Mouse (Mus musculus) embryonic facial prominence, embryonic 12.5 days (tissue): ENCODE measurements around the gene March6. TPM values are rescaled to one million over a fixed set of nuclear protein-coding genes. Genes with fewer than 3 reads are reported as not detected.

Source experiments
- ATAC-seq: fragments of 200-750 bp; cut with Nextera tagmentation; 2 replicates; pipeline ENCODE4 v1.8.0; 2017; ENCODE audit not compliant: insufficient number of reproducible peaks, insufficient read depth, low FRiP score, low TSS enrichment
- H3K27ac ChIP-seq: fragments of 300-500 bp; sonication (generic); 2 replicates; pipeline ENCODE4 v1.5.1; 2016; ENCODE audit warnings: mild to moderate bottlenecking
- H3K27me3 ChIP-seq: fragments of 300-500 bp; sonication (generic); 2 replicates; pipeline ENCODE4 v1.6.1; 2016; ENCODE audit warnings: mild to moderate bottlenecking, moderate library complexity
- H3K36me3 ChIP-seq: fragments of 300-500 bp; sonication (generic); 2 replicates; pipeline ENCODE4 v1.6.1; 2016; ENCODE audit warnings: mild to moderate bottlenecking
- H3K4me1 ChIP-seq: fragments of 300-500 bp; sonication (generic); 2 replicates; pipeline ENCODE4 v1.6.1; 2016
- H3K4me2 ChIP-seq: fragments of 300-500 bp; sonication (generic); replicated peaks from 2 replicates; pipeline ENCODE4 v1.6.1; 2016; ENCODE audit warnings: mild to moderate bottlenecking, moderate library complexity
- H3K4me3 ChIP-seq: fragments of 300-500 bp; sonication (generic); 2 replicates; pipeline ENCODE4 v1.5.1; 2016; ENCODE audit warnings: mild to moderate bottlenecking
- H3K9ac ChIP-seq: fragments of 300-500 bp; sonication (generic); 2 replicates; pipeline ENCODE4 v1.6.1; 2016; ENCODE audit warnings: mild to moderate bottlenecking, moderate library complexity
- H3K9me3 ChIP-seq: fragments of 300-500 bp; sonication (generic); 2 replicates; pipeline ENCODE4 v1.6.1; 2016; ENCODE audit warnings: mild to moderate bottlenecking, moderate library complexity
- WGBS: fragments of 180-500 bp; shearing (Covaris S2); methylation state at CpG from one replicate; pipeline ENCODE4 v1.1.7; 2016; 5-methylcytosine and 5-hydroxymethylcytosine counted together
- polyA plus RNA-seq: library from polyadenylated mRNA; unstranded; fragments of >200 nt; fragmentation: Nextera tagmentation; extraction: Ambion mirVana; gene quantifications from 2 replicates; pipeline ENCODE4 v1.2.1, GENCODE M21; 2016

Gene March6
- polyA plus RNA-seq, 1 experiment from 2014 or later, result 44.6 TPM

DNA sequence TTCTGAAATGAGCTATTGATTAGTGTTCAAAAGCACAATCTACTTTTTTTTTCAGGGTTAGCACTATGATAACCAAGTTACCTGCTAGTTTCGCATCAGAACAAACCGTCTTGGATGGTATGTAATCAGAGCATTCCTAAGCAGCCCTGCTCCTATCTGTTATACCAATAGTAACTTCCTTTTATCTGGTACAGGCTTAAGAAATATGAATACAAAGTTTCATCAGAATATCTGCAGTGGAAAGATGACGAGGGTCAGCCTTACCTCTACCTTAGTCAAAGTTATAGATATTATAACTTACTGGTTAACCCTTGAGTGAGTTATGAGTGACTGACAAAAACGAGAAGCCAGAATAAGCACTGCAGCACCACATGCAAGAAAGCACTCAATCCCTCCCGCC, 64.6 kb downstream of the March6 start:
- Histone ChIP-seq H3K4me1 (no peaks in the 10 kb centered on the region), H3K27me3 (no peaks in the 10 kb centered on the region), H3K36me3 (peaks cover 73% of the 10 kb centered on the region), H3K4me3 (no peak overlapping the region), H3K9me3 (no peaks in the 10 kb centered on the region), H3K9ac (no peak overlapping the region), H3K4me2 (no peak overlapping the region), H3K27ac (no peak overlapping the region)
- no peak for ATAC-seq
- 94% methylated on average over 5 of the region's 5 CpGs for WGBS

DNA sequence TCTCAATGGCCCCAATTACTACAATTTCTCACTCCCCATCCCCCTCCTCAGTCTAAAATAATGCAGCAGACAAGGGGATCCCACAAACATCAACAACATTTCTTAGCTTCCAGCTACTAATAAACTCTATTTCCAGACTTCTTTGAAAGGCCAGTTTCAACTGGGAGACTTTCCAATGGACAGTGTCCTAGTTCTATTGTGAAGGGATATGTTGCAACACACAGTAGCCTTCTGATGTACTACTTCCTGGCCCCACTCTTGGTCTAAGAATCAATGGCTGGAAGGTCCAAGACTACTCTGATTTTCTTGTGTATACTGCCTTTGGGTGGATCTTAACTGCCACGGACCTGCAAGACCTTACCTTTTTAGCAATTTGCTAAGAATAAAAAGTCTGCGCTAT, 65.0 kb downstream of the March6 start:
- no peak for ATAC-seq
- Histone ChIP-seq H3K36me3 (peaks cover 78% of the 10 kb centered on the region), H3K27me3 (no peaks in the 10 kb centered on the region), H3K9ac (no peak overlapping the region), H3K4me2 (no peak overlapping the region), H3K27ac (no peak overlapping the region), H3K9me3 (no peaks in the 10 kb centered on the region), H3K4me3 (no peak overlapping the region), H3K4me1 (no peaks in the 10 kb centered on the region)
- WGBS, result 94% methylated on average over 2 of the region's 2 CpGs

DNA sequence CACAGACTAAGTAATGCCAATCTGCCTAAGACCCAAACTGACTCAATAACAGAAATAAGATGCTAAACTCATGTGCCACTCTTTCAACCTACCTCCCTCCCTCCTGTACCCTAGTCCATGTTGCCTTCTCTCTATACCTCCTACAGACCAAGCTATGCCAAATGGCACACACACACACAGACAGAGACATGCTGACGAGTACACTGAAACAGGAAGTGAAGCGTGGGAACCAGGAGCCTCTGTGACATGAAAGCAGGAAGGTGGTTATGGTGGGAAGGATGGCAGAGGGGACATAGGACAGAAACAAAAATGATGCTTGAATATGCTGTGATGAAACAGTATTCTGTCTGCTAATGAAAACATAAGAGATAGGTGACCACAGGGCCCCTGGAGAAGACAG, 70.3 kb downstream of the March6 start:
- Histone ChIP-seq H3K36me3 (peaks cover 68% of the 10 kb centered on the region), H3K4me2 (no peak overlapping the region)
- 83% methylated on average over 2 of the region's 2 CpGs for WGBS

DNA sequence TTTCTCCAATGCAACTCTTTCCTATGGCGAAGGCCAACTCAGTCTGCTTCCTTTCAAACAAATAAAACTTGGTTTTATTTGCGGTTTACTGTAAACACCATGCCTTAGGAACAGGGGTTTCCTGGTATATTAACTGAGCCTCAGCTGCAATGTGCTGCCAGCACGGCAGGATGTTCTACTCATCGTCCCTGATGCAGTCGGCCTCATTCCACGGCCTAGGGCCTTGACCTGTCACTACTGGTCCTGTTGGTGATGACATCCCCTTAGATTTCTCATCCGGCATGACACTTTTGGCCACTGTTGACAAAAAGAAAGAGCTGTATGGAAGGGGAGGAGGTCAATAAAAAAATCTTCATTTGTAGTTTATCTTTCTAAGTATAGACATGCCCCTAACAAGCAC, 72.8 kb downstream of the March6 start:
- Histone ChIP-seq H3K4me2 (no peak overlapping the region), H3K9me3 (no peaks in the 10 kb centered on the region), H3K36me3 (peaks cover 46% of the 10 kb centered on the region), H3K27ac (no peak overlapping the region), H3K4me3 (no peak overlapping the region), H3K4me1 (no peaks in the 10 kb centered on the region), H3K9ac (no peak overlapping the region), H3K27me3 (no peaks in the 10 kb centered on the region)
- no peak for ATAC-seq
- 86% methylated on average over 7 of the region's 7 CpGs for WGBS

More for the DNA sequence above, 70.3 kb downstream of the March6 start:
- Histone ChIP-seq H3K9me3 (no peaks in the 10 kb centered on the region), H3K4me1 (no peaks in the 10 kb centered on the region), H3K27me3 (no peaks in the 10 kb centered on the region), H3K4me3 (no peak overlapping the region), H3K27ac (no peak overlapping the region), H3K9ac (no peak overlapping the region)
- no peak for ATAC-seq

DNA sequence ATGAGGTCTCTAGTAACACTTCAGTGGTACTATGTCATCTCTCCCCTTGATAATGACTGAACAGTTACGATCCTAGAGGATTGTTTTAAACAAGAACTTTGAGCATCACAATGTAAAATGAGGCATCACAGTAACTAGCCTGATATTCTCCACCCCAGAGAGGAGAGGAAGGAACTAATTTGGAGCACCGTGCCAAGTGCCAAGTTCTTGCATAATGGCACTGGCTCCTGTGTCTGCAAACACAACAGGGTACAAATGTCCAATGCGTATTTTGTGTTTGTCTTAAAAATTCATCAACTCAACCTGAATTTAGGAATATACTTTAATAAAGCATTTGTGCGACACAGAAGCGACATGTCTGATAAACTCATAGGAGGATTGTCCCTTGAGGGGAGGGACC, 74.5 kb downstream of the March6 start:
- no peaks in the 10 kb centered on the region for H3K9me3 ChIP-seq
- peaks cover 29% of the 10 kb centered on the region for H3K36me3 ChIP-seq
- ATAC-seq, result no peak
- H3K4me1 ChIP-seq, result peaks cover 5% of the 10 kb centered on the region; the same call in 1 of the 2 replicates
- no peak overlapping the region for H3K4me2 ChIP-seq
- H3K9ac ChIP-seq, result no peak overlapping the region
- no peak overlapping the region for H3K27ac ChIP-seq
- H3K27me3 ChIP-seq, result no peaks in the 10 kb centered on the region
- no peak overlapping the region for H3K4me3 ChIP-seq
- WGBS, result 90% methylated on average over 5 of the region's 5 CpGs

DNA sequence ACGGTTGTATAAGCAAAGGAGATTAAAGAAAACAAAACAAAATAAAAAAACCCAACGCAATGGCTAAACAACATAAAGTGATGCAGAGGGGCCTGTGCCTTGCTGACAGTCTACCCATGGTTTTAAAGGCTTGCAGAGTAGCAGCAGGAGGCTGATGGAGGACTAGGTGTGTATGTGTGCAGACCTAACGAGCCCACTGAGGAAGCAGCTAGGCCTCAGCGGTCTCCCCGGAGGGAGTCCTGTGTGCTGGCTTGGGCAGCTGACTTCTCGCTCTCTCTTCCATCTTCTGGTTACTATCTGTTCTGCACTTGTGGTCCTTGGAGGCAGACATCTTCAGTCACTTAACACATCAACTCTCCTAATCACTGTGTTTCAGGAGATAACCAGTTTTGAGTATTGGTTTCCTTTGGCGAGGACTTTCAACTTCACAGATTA, 76.0 kb downstream of the March6 start:
- Histone ChIP-seq H3K36me3 (peaks cover 19% of the 10 kb centered on the region), H3K4me1 (peaks cover 10% of the 10 kb centered on the region; the same call in 1 of the 2 replicates), H3K9ac (no peak overlapping the region), H3K9me3 (no peaks in the 10 kb centered on the region), H3K4me3 (no peak overlapping the region), H3K27me3 (no peaks in the 10 kb centered on the region), H3K27ac (no peak overlapping the region), H3K4me2 (no peak overlapping the region)
- no peak for ATAC-seq
- WGBS, result 78% methylated on average over 7 of the region's 7 CpGs

DNA sequence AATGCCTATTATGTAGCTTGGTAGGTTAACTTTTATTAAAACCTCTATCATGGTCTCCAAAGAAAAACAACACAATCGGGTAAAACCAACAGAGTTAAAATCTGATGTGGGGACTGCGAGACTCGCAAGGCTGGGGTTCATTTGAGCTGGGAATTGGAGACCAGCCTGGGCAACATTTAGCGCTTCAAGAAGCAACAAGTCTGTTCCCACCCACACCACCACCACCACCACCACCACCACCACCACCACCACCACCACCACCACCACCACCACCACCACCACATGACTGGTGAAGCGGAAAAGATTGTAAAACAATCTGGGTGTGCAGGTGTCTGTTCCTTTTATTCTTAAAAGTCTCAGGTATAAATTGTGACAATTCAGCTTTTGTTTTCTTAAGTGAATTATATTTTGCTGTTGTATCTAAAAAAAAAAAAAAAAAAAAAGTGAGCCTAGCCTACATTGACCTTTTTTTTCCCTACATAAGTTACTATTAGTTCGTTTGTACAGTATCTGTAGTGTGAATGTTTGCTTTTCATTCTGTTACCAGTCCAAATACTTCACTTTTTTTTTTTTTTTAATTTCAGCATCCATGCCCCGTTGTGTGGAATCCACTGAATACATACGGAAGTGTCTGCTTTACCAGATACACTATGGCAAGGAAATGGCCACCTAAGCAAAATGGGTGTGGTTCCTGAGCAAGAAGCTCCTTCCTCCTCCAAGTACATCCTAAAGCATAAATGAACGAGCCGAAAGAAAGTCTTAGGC, 76.6 kb downstream of the March6 start:
- 50% methylated on average over 10 of the region's 10 CpGs for WGBS
- peak overlapping the region; percentile 59 for H3K4me3 ChIP-seq
- H3K27me3 ChIP-seq, result no peaks in the 10 kb centered on the region
- H3K27ac ChIP-seq, result no peak overlapping the region
- H3K4me1 ChIP-seq, result peaks cover 10% of the 10 kb centered on the region; the same call in 1 of the 2 replicates
- H3K9me3 ChIP-seq, result no peaks in the 10 kb centered on the region
- peak overlapping the region; percentile 70 for H3K4me2 ChIP-seq
- no peak overlapping the region for H3K9ac ChIP-seq
- H3K36me3 ChIP-seq, result peaks cover 13% of the 10 kb centered on the region
- ATAC-seq, result no peak

DNA sequence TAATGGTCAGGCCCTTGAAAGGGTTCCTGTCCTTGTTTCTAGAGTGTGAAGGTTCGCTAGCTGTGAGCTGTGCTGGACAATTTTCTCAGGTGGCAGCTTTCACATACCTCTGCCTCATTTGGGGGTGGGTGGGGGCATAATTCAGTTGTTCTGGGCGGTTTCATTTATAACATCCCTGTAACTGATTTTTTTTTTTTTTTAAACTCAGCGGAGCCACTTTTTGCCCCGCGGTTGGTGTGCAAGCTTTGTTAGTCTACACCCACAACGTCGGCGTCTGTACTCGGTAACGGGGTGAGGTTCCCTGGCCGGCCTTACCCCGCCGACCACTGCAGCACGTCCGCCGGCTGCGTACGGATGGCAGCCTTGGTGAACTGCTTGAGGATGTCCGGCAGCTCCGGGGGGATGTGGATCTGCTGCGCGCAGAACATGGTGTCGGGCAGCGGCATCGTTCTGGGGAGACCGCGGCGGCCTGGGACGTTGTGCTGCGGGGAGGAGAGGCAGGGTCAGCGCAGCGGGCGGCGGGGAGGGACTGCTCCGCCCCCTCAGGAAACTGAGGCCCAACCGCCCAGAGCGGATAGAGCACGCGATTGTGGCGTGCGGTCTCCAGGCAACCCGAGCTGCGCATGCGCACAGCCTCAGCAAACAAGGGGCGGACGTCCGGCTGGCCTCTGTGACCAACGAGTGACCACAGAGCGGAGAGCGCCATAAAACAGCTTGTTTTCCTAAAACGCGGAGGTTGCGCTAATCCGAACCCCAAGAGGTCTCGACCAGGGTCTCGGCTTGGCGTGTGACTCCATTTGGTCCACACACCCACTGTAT, 77.5 kb downstream of the March6 start, which contains the start of gene Ropn1l:
TSS of gene Ropn1l (minus strand) at position 640 of the 819 bp plus-strand sequence.
- ATAC-seq, result peak; percentile 92
- Histone ChIP-seq H3K27ac (peak within 1 kb of the TSS; percentile 75; the same call in 1 of the 2 replicates), H3K4me3 (peak within 1 kb of the TSS; percentile 59), H3K9me3 (no peaks in the 10 kb centered on the region), H3K27me3 (no peaks in the 10 kb centered on the region), H3K4me2 (peak within 1 kb of the TSS; percentile 70), H3K36me3 (peaks cover 6% of the 10 kb centered on the region), H3K4me1 (peaks cover 10% of the 10 kb centered on the region; the same call in 1 of the 2 replicates), H3K9ac (peak within 1 kb of the TSS; percentile 62)
- WGBS, result 1% methylated on average over 57 of the region's 57 CpGs

DNA sequence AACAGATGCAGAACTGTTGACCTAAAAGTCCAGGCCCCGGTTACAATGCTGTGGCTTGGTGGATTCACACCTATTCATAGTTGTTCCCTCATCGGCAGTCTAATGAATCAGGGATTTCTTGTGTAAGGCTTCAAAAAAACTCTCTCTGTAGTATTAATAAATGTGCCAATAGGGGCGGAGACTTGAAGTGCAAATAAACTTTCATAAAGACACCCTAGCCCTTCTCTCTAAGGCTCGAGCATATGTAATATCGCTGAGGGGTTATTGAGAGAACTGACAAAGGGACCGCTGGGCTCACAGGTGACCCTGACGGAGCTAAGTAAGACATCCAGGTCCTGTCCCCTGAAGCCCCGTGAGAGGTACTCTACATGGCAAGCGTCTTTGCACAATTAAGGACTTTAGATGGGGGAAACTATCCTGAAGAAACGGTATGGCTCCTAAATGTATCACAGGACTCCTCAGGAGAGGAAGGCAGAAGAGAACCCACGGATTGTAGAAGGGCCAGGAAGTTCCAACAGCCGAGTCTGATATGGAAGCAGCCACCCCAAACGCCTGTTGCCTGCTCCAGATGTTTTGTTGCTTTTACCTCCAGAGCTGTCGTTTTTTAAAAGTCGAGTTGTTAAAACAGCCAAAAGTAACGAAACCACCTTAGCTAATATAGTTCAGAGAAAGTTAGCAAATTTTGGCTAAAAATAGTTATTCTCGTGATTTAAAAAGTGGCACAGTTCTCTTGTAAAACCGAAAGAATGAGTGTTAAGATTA, 78.3 kb downstream of the March6 start:
- peak overlapping the region; percentile 75; the same call in 1 of the 2 replicates for H3K27ac ChIP-seq

DNA sequence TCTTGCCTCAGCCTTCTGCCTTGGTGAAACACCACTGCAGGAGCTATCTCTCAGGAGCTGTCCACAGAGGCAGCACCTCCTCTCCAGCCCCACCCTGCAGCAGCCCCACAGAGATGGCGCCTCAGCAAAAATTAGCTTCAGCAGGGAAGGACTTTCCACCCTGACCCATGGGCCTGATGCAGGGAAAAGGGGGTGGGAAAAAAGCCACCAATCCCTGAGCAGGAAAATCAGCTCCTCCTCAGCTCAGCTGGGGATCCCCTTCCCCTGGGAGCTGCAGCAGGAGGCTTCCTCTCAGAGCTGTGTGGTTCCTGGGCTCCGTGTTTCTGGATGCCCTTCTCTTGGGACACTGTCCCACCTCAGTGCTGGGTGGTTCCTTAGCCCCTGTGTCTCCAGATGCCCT, 81.1 kb downstream of the March6 start:
- Histone ChIP-seq H3K27ac (no peak overlapping the region), H3K36me3 (no peaks in the 10 kb centered on the region), H3K4me2 (no peak overlapping the region), H3K9ac (no peak overlapping the region), H3K27me3 (no peaks in the 10 kb centered on the region), H3K4me1 (peaks cover 10% of the 10 kb centered on the region; the same call in 1 of the 2 replicates), H3K9me3 (no peaks in the 10 kb centered on the region), H3K4me3 (no peak overlapping the region)
- no peak for ATAC-seq
- 16% methylated on average over 2 of the region's 2 CpGs for WGBS

More for the DNA sequence above, 78.3 kb downstream of the March6 start:
- no peaks in the 10 kb centered on the region for H3K27me3 ChIP-seq
- H3K9me3 ChIP-seq, result no peaks in the 10 kb centered on the region
- H3K9ac ChIP-seq, result peak overlapping the region; percentile 62; the same call in 1 of the 2 replicates
- H3K4me1 ChIP-seq, result peaks cover 10% of the 10 kb centered on the region; the same call in 1 of the 2 replicates
- peak overlapping the region; percentile 70 for H3K4me2 ChIP-seq
- H3K36me3 ChIP-seq, result no peaks in the 10 kb centered on the region; the same call in none of the 2 replicates
- H3K4me3 ChIP-seq, result peak overlapping the region; percentile 59
- 55% methylated on average over 18 of the region's 18 CpGs for WGBS
- no peak for ATAC-seq

DNA sequence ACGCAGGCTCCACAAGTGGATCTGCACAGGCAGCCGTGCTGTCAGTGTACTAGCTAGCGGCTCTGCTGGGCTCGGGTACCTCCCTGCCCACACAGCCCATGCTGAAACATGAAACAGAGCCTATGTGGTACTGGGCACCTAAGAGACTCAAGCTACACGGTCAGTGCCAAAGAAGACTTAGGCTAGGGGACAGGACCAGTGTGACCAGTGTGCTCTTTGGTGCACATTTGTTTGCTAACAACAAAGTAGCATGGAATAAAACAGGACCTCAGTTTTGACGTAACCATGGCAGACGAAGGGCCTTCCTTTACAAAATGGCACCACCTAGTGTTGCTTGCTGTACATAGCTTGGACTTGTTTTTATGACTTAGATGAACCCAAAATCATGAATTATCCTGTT, 83.7 kb downstream of the March6 start:
- ATAC-seq, result no peak
- H3K4me1 ChIP-seq, result peaks cover 6% of the 10 kb centered on the region; the same call in 1 of the 2 replicates
- no peak overlapping the region for H3K27ac ChIP-seq
- no peaks in the 10 kb centered on the region for H3K9me3 ChIP-seq
- H3K27me3 ChIP-seq, result no peaks in the 10 kb centered on the region
- 45% methylated on average over 7 of the region's 7 CpGs for WGBS
- no peak overlapping the region for H3K4me3 ChIP-seq
- no peak overlapping the region for H3K9ac ChIP-seq
- no peaks in the 10 kb centered on the region for H3K36me3 ChIP-seq
- no peak overlapping the region for H3K4me2 ChIP-seq
